Mouse (Mus musculus) adrenal gland (tissue): ENCODE measurements at regions not wholly inside any gene's neighbourhood (a gene's known extent, or its start where the extent isn't known, plus 50 kb on each side); places are given as distances from the start of the nearest gene placed in this dataset.

ENCODE experiments used
- intact Hi-C: fragments of 180-260 bp; cut with DNase I; formaldehyde crosslinking; loops from one replicate; pipeline ENCODE4 v1.15.1; 2025

DNA sequence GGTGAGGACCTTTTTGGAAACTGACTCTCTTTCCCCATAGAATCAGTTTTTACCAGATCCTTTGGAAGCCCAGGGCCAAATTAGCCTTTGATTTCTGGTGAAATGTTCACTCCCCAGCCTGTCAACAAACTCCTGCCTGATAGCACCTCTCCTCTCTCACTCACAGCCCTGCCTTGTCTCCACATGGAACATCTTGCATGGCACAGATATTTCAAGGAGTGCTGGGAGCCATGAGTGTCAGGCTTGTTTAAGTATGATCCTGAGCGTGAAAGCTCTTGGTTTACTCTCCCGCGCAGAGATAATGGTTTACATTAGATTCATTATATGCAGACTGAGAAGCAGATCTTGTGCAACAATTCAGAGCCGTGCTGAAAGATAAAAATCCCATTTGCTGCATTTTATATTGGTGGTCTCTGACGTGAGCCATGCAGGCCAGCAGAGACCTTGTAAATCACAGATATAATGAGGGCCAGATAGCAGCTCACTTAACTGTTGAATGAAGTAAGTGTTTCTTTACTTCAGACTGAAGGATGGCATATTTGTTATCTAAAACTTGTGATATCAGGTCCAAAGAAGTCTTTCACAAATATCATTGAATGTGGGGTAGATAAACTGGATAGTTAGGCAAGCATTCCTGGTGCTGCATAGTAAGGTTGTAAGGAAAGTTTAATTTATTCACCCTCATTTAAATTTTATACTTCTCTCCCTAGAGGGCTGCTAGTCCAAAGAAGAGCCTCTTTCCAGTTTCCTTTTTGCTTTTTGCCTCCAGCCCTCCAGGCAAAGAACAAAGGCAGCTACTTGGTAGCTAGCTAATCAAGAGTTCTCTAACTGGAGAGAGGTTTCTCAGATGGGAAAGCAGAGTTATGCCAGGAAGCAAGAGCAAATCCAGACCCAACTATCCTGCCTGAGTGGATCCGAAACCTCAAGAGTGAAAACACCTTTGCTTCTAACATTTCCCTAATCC is 81.8 kb downstream of the Tbx18 start:
- intact Hi-C loops: no loop called here

DNA sequence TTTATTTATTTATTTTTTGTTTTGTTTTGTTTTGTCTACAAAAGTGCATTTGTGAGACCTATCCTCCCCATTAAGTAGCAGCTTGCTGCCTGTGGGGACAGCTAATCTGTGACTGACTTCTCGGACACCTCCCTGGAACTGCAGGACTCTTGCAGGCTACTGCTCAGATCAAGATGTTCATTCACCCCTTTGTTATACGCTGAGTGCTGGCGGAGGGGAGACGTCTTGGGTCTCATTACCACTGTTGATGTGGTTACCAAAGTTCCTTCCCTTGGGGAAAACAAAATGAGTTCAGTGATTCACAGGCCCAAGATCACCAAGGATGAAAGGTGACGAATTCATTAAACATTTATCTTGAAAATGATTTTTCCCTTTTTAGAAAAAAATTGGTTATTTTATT is 82.7 kb downstream of the Tbx18 start:
- intact Hi-C loops: no loop called here

GRCm38 (mm10) chr9:87645032-87645431 is 86.0 kb downstream of the Tbx18 start:
- intact Hi-C loops: no loop called here

GRCm38 (mm10) chr9:87633863-87634630 is 97.0 kb downstream of the Tbx18 start:
- intact Hi-C loops: no loop called here

DNA sequence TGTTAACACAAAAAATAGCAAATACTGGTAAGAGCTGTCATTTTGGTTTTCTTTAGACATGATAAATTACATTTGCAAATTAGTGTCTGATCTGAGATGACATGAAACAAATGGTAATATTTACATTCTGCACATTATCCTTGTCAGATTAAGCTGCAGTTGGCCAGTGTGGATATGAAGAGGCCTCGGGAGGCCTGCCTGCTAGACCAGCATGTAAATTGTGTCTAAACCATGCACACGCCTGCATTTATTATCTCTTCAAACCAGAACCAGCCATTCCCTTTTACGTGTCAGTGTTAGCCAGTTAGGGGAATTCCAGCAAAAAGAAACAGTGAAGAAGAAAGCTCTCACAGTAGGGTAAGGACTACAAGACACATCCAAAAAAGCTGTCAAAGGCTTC is 104.6 kb downstream of the Tbx18 start:
- intact Hi-C loops: no loop called here

- intact Hi-C loops: no loop called here
These were observed 112.8 kb downstream of the Tbx18 start for GRCm38 (mm10) chr9:87618238-87618673.

GRCm38 (mm10) chr9:87607878-87608631 is 123.0 kb downstream of the Tbx18 start:
- intact Hi-C loops: no loop called here

GRCm38 (mm10) chr9:87575591-87575990 is 155.5 kb downstream of the Tbx18 start:
- intact Hi-C loops: no loop called here

- intact Hi-C loops: no loop called here
These were observed 156.7 kb downstream of the Tbx18 start for GRCm38 (mm10) chr9:87574250-87574864.

GRCm38 (mm10) chr9:87563244-87563643 is 167.8 kb downstream of the Tbx18 start:
- intact Hi-C loops: no loop called here

GRCm38 (mm10) chr9:87562796-87563195 is 168.3 kb downstream of the Tbx18 start:
- intact Hi-C loops: no loop called here

- intact Hi-C loops: no loop called here
These were observed 173.2 kb downstream of the Tbx18 start for GRCm38 (mm10) chr9:87557841-87558240.

DNA sequence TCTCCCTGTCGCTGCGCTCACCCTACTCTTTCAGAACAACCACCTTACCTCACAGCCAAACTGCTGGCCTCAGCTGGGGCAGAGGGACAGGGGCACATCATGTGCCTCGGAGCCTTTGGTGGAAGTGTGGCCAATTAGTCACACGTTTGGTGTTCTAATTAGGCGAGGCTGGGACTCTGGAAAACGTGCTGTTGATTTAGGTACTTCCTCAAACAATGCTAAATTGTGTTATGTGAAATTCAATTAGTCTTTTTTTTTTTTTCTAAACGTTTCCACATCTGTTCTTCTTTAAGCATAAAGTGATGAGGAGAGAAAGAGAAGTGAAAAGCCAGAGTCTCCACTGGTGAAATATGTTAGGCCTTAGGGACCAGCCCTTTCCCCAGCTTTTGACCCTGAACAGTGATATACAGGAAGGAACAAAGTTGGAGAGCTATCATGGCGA is 174.1 kb downstream of the Tbx18 start:
- intact Hi-C loops: no loop called here

DNA sequence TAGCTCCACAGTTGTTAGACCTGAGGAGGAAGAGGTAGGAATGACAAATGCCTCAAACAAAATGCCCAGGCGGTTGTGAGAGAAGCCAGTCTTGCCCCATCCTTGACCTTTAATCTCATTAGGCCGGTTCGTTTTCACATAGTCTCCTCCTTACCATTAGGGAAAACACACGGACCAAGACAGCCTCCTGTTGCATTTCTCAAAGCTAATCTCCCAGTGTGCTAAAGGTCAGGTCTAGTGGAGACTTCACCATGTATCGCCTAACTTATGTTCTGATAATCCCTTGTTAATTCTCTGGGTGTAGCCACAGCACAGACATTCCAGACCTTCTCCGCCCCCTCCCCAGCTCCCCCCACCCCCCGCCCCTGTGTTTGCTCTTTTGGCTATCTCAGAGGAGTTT is 174.5 kb downstream of the Tbx18 start:
- intact Hi-C loops: no loop called here

GRCm38 (mm10) chr9:87533182-87533581 is 197.9 kb downstream of the Tbx18 start:
- intact Hi-C loops: no loop called here

GRCm38 (mm10) chr9:87529908-87530307 is 201.2 kb downstream of the Tbx18 start:
- intact Hi-C loops: no loop called here

DNA sequence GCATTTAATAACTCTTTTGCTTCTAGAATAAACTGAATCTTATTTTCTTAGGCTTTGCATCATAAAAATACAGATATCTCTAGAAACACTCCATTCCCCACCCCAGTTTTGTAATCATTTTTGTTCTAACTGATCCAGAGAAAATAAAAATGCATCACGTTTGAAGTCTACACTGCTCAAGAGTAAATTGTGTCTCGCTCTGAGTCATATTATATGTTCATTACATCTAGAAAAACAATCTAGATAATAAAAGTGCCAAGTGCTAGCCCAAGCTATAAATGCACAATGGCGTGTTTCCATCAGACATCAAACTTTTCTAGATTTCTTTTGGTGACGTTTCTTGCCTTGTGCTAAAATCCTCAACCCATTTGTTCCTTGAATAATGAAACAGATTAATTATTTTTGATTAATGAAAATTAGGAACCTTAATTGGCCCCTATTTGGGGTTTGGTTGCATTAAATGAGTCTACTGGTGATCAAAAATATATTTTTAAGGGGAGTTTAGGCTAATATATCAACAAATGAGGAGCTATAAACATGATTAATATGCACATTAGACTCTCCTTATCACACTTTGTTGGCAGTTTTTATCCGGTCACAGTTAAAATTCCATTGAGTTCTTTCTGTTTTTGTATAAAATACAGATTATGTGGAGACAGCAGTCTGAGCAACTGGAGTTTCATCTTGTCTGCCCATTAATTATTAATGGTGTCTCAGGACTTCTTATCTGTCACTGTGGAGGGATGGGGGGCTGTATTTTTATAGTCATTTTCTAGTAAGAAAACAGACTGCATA is 206.0 kb downstream of the Tbx18 start:
- intact Hi-C loops: no loop called here

- intact Hi-C loops: no loop called here
These were observed 220.4 kb downstream of the Tbx18 start for GRCm38 (mm10) chr9:87510683-87511082.

DNA sequence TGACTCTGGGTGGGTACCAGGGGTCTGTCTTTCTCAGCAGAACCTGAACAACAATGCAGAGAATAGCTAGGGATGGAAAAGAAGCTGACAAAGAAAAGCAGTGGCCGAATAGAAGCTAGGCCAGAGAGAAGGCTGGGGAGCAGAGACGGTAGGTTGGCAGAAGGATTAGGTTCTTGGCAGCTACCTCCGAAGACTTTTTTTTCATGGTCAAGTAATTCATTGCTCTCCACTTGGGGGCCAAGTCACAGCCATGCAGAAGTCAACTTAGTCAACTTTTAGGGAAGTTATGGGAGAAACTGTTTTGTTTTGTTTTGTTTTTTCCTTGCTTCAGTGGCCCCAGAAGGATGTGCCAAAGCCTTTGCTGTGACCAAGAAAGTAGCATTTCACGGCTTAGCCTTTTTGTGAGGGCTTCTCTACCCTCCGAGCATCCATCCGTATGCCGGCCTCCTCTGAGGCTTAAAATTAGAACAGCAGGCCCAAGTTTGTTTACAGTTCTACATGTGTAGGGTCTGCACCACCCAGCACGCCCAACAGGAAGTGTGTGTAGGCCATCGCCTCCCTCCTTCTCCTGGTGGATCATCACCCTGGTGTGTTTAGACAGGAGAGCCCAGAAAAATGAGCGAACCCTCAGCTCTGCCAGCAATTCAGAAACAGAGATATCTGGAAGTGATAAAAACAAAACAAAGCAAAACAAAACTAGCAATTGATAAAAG is 226.2 kb downstream of the Tbx18 start:
- intact Hi-C loops: no loop called here

GRCm38 (mm10) chr9:87464141-87464540 is 208.8 kb upstream of the Cep162 start:
- intact Hi-C loops: no loop called here
